Mouse (Mus musculus) liver, adult (tissue): Measurements from ENCODE around the gene Tns1.

Experiments used
- GATA4 ChIP-seq: IDR thresholded peaks from 2 replicates; pipeline ENCODE4 v1.6.1; 2014; ENCODE audit warnings: mild to moderate bottlenecking, low read length; ENCODE audit not compliant: insufficient replicate concordance

The Tns1 gene

GRCm38 (mm10) chr1:74105660-74106059 is 18.6 kb downstream of the Tns1 start:
- TF ChIP-seq GATA4, result no peak

GRCm38 (mm10) chr1:74103654-74104353 is 20.4 kb downstream of the Tns1 start:
- no peak for TF ChIP-seq GATA4

- TF ChIP-seq GATA4, result no peak
These were observed 25.2 kb downstream of the Tns1 start for GRCm38 (mm10) chr1:74099001-74099435.

GRCm38 (mm10) chr1:74098004-74099000 is 25.9 kb downstream of the Tns1 start:
- no peak for TF ChIP-seq GATA4

GRCm38 (mm10) chr1:74095728-74096127 is 28.5 kb downstream of the Tns1 start:
- TF ChIP-seq GATA4, result no peak

- TF ChIP-seq GATA4, result no peak
These were observed 29.0 kb downstream of the Tns1 start for GRCm38 (mm10) chr1:74095296-74095695.

- TF ChIP-seq GATA4, result no peak
These were observed 29.6 kb downstream of the Tns1 start for GRCm38 (mm10) chr1:74094497-74095270.

- TF ChIP-seq GATA4, result no peak
These were observed 30.8 kb downstream of the Tns1 start for GRCm38 (mm10) chr1:74093447-74093846.

GRCm38 (mm10) chr1:74092242-74092641 is 32.0 kb downstream of the Tns1 start:
- no peak for TF ChIP-seq GATA4

GRCm38 (mm10) chr1:74091611-74092224 is 32.5 kb downstream of the Tns1 start:
- no peak for TF ChIP-seq GATA4

- TF ChIP-seq GATA4, result no peak
These were observed 33.1 kb downstream of the Tns1 start for GRCm38 (mm10) chr1:74091138-74091537.

- no peak for TF ChIP-seq GATA4
These were observed 33.9 kb downstream of the Tns1 start for GRCm38 (mm10) chr1:74090329-74090728.

- TF ChIP-seq GATA4, result no peak
These were observed 35.7 kb downstream of the Tns1 start for GRCm38 (mm10) chr1:74088569-74088968.

- no peak for TF ChIP-seq GATA4
These were observed 38.7 kb downstream of the Tns1 start for GRCm38 (mm10) chr1:74085566-74085965.

- TF ChIP-seq GATA4, result no peak
These were observed 39.5 kb downstream of the Tns1 start for GRCm38 (mm10) chr1:74084752-74085151.
